Mouse (Mus musculus): Measurements from ENCODE around the gene Srd5a2.

Gene Srd5a2

GRCm38 (mm10) chr17:73984508-73984907 lies 63.2 kb downstream of the Srd5a2 start:
- no peak for DNase-seq

GRCm38 (mm10) chr17:73982871-73983270 lies 64.8 kb downstream of the Srd5a2 start:
- DNase-seq, result no peak

GRCm38 (mm10) chr17:73976066-73976465 lies 71.7 kb downstream of the Srd5a2 start:
- no peak for DNase-seq

GRCm38 (mm10) chr17:73972648-73973047 lies 75.1 kb downstream of the Srd5a2 start:
- no peak for DNase-seq

GRCm38 (mm10) chr17:73971291-73971690 lies 76.4 kb downstream of the Srd5a2 start:
- no peak for DNase-seq

GRCm38 (mm10) chr17:73970361-73971027 lies 77.2 kb downstream of the Srd5a2 start:
- peak; percentile 75 for DNase-seq

Measured in kidney, postnatal 10 days (tissue).